Mouse (Mus musculus) CH12F3 (cell line): Measurements from ENCODE around the gene Snrnp25.

Source experiments
- in situ Hi-C: fragments of 300-500 bp; cut with MboI; formaldehyde crosslinking; loops from 2 replicates; pipeline ENCODE4 v1.14.3; 2020; ENCODE audit warnings: low sequenced_read_pairs

Gene Snrnp25

DNA sequence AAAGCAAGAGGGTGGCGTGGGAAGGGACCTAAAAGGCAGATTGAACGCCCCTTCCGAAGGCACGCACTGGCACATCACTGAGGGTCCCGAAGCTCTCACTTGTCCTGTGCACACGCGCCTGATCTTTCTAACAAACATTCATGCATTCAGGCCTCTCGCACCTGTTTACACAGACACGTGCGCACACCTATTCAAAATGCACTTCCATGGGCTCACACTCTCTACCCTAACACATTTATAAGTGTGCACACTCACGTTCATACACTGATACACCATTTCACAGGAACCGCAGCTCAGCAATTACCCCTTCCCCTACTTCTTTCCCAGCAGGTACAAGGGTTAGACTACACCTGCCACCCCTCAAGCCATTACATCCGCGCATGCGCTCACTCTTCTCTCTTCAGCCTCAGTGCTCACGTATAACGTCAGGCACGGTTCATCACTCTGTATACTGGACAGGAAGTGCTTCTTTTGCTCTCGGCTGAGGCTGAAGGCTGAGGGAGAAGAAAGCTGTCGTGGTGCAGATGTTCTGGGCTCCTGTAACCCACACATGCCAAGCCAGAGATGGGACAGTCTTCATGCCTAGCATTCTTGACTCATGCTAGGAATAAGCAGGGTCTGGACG, 17.5 kb downstream of the Snrnp25 start:
- in situ Hi-C loops, result no loop called here

DNA sequence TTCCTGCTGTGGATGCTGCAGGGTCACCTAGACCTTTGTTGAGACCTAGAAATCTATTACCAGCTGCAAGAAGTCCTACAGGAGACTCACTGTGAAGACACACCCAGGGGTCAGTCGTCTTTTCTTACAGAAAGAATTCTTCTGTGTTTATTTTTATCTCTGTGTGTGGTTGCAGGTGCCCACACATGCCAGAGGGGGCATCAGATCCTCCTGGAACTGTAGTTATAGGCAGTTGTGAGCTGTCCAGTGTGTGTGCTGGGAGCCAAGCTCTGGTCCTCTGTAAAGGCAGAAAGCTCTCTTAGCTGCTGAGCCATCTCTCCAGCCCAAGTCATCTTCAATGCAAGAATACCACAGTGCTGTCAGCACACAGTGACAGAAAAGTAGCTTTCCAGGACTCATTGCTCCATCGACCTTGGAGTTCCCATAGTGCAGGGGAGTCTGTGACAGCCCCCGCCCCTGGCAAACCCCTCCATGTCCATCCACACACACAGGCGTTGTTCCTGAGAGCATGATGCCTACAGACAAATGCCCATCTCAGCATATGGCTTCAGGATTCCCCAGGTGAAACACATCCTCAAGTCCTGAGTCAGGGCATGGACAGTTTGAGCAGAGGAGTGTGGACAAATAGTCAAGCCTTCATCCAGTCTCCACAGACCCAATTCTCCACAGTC, 18.2 kb downstream of the Snrnp25 start:
- in situ Hi-C loops, result no loop called here

DNA sequence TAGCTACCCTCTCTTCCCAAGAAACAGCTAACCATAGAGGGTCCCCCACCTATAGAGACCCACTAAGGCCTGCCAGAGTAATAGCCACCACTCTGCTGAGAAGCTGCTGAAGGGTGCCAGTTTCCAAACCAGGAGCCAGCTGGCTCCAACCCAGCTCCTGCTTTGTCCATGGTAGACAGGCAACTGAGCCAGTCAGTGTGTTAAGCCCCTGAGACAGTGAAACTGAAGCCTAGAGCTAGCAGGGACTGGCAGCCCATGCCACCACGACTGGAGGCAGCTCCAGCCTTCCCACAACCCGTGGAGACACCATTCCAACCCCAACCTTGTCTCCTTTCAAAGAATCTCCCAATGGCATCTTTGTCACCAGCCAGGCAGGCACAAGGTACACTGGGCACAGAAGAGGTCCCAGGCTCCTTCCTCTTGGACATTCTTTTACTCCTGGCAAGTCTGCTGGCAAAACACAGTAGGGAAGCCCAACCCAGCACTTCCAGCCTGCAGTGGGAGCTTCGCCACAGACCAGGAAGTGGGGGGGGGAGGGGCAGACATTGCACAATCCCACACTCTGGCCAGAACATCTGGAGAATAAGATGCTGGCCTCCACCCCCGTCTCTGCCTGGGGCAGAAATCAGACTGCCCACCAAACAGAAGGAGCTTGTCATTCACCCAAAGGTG, 19.4 kb downstream of the Snrnp25 start:
- in situ Hi-C loops, result no loop called here

DNA sequence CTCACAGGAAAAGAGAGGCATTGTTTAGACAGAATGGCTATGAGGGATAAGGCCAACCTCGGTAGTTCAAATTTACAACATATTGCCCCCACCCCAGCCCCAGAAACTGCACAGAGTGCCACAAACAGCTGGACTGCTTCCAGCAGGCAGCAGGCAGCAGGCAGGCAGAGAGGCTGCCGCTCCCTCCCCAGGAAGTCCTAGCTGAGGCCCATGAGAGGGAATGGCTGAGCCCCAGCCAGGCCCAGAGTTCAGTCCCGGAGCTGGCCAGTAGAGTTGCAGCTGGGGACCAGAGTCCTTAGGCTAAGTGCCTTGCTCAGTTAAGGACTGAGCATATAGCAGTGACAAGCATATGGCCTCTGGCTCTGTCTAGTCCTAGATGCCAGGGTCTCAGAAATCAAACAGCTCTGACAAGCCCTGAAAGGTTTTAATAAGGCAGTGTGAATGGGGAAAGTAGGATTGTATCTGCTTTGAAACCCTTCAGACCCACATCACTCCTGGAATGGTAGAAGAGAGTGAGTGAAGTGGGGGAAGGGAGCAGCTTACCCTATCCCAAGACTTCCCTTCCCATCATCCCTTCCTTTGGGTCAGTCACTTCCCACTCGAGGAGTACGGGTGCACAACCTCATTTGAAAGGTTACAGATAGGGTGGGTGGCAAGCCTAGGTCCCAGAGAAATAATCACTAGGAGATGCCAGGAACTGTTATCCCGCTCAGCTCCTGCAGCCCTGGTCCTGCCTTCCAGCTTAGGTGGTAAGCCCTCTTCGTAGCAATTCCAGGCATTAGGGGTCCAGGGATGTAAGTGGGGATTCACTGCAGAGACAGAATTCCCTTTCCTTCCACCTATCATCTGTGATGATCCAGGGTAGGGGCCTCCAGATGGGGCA, 20.2 kb downstream of the Snrnp25 start:
- in situ Hi-C loops, result no loop called here

DNA sequence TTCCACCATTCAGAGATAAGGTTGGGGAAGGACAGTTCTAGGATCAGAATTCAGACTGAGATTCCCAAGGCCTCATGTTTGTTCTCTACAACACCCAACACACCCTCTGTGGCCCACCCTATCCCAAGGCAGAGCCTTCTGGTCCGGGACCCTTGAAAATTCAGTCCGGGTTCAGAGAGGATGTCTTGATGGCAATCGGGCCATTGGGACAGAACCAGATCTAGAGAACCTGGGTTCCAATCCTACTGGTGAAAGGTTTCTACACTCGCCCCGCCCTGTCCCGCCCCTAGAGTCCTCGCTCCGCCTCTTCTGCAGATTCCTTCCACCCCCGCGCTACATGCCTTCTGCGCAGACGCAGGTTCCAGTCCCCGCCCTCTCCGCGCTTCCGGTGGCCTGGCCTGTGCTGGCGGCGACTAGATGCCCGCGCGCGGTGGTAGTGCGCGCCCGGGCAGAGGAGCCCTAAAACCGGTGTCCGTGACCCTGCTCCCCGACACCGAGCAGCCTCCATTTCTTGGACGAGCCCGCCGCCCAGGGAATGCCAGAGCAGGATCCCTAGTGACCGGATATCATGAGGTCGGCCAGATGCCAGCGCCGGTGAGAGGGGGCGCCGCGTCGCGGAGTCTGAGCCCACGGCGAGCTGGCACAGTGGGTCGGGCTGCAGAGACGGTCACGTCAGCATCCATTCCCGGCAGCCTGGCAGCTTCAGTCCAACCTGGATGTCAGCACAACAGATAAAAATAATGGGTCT, 21.1 kb downstream of the Snrnp25 start, which contains the start of gene Mpg:
Gene Mpg, plus strand, starts transcription at position 382 of the 748 bp plus-strand sequence.
- in situ Hi-C loops, result no loop called here

DNA sequence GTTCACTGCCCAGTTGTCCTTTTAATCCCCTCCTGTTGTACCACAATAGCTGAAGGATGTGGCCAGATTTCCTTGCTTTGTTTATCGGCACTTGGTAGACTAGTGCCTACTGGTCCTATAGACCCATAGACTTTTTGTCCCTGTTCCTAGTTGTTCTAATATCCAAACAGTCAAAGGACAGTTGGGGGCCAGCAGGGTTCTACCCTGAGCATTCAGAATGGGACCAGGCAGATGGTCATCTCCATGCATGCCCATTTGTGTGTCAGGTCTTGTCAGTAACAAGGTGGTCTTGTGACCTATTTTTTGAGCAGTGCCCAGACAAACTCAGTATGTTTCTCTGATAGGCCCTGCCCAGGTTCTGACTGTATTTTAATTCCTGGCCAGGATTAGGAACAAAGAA, 21.8 kb downstream of the Snrnp25 start:
- in situ Hi-C loops, result no loop called here

DNA sequence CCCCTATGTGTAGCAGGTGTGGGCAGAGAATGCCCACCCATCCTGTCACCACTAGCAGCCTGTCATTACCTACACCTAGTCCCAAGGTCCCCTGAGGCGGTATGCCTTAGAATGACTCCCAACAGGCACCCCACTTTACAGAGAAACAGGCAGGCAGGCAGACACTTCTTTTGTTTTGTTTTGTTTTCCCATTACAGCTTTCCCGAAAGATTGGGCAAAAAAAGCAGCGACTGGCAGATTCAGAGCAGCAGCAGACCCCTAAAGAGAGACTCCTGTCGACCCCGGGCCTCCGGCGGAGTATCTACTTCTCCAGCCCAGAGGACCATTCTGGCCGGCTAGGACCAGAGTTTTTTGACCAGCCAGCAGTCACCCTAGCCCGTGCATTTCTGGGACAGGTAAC, 22.3 kb downstream of the Snrnp25 start:
- in situ Hi-C loops, result no loop called here

DNA sequence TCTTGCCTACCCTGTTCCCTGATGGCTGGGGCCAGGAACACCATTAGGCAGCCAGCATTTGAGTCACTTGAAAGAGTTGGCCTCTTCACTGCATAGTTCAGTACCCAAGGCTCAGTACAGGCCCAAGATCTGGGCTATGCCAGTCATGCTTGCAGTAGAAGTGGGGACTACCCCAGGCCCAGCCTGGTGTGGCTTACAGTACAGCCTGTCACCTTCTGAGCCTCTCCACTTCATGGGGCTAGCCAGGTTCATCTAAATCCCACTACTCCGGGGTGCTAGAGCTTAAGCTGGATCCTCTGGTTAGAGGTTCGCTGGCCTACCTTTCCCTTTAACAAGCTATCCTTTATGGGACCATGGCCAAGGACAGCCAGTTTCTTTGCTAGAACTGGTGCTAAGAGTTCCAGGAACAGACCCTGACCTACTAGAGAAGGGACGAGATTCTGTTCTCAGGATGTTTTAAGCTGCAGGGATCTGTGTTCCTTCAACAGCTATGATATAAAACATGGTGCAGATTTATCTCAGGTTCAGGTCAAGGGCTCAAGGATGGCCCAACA, 23.2 kb downstream of the Snrnp25 start:
- in situ Hi-C loops, result no loop called here

DNA sequence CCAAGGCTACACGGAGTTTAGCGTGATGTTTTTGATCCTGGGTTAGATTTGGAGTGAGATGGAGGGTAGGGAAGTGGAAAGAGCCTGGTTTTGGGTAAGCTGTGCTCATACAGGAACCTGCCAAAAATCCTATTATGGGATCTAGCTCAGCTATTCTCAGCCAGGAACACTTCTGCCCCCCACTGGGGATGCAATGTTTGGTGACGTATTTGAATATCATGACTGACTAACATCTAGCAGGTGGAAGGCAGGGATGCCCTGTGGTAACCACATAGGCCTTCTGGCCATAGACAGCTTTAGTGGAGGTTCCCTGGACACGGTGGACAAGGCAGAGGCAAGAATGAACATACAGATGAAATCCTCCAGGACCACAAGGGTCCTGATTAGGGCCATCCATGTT, 25.0 kb downstream of the Snrnp25 start:
- in situ Hi-C loops, result no loop called here

DNA sequence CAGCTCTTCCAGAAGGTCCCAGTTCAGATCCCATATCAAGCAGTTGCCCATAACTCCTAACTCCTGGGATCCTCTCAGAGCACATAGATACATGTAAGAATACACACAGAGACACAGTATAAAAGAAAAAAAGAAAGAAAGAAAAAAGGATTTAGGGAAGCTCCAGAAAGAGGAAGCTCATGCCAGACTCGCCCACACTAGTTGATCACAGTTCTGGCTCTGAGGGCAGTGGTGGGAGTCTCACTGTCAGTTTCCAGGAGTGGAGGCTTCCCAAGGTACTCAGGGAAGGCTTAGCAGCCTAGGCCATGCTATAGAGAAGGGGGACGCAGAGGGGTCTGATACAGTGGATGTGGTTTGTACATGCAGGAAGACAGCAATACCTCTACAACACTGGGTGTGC, 25.9 kb downstream of the Snrnp25 start:
- in situ Hi-C loops, result no loop called here

DNA sequence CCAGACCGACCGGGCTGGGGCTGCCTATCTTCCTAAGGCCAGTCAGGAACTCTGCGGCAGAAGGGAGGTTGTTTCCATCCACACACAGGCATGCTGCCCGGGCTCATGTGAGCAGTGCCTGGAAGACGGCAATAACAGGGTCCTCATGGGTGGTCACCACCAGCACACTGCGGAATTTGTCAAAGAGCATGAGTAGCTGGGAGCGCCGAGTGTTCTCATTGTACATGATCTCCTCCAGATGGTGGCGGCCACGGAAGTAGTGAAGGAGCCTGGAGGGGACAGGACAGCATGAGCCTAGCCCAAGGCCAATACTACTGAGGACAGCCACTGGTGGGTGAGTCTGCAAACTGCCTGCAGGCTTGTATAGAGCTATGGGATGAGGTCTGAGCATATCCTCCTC, 27.6 kb downstream of the Snrnp25 start:
- in situ Hi-C loops, result no loop called here

DNA sequence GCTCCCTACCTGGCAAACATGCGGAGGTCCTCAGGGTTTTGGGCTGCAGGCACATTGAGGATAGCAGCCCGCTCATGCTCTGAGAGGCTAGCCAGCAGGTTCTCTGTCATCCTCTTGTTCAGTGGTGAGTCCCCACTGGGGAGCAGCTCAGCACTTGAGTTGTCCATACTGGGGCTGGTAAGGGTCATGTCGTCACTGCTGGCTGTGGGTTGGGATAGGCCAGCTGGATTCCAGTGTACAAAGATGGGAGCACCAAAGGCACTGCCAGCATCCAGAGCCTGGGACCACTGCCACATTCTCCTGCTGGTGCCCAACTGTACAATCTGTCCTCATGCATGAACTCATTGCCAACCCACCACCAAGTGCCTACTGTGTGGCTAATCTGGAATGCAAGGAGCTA, 28.7 kb downstream of the Snrnp25 start:
- in situ Hi-C loops, result no loop called here

DNA sequence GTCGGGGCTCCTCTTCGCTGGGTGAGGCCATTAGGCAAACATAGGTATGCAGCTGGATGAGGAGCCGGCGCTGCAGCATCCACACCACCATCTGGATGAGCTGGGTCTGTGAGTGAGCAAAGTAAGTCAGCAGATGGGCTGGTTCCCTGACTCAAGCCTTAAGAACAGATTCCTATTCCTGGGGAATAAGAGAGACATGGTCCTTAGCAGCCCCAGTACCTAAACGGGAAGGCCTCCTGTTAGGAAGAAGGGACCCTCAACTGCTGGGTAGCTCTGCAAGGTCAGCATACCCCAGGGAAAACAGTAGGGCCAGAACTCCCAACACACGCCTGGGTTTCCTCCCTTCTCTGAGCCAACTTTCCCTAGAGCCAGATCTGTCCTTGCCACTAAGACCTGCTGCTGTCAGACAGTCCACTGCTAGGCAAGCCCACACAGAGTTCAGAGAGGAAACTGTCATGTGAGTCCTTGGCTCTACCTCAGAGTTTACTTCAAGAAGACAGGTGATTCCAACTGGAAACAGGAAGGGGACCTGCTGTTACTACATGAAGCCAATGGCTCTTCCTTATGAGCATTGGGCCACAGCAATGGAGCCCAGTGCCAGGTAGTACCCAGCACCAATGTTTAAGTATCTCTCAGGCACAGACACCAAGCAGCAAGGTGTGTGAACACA, 29.7 kb downstream of the Snrnp25 start:
- in situ Hi-C loops, result loop anchor here (5.0 kb wide), 1 partner anchor 53 kb away; no protein-coding TSS in a partner anchor

DNA sequence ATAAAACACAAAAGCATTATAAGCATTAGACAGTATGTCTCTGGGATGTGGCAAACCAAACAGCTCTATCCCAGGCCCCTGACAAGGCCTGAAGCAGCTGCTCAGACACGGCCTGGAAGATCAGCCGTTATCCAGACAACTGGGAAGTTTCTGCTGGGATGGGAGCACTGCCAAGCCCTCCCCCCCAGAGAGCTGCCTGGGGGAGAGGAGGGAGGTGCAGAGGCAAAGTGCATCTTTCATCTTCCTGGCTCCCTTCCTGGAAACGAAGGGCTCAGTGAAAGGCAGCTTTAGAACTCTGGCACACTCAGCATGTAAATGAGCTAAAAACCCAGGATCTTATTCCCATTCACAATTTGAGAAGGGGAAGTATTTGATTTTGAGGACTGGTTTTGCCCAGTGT, 30.4 kb downstream of the Snrnp25 start:
- in situ Hi-C loops, result loop anchor here (5.0 kb wide), 1 partner anchor 53 kb away; no protein-coding TSS in a partner anchor

DNA sequence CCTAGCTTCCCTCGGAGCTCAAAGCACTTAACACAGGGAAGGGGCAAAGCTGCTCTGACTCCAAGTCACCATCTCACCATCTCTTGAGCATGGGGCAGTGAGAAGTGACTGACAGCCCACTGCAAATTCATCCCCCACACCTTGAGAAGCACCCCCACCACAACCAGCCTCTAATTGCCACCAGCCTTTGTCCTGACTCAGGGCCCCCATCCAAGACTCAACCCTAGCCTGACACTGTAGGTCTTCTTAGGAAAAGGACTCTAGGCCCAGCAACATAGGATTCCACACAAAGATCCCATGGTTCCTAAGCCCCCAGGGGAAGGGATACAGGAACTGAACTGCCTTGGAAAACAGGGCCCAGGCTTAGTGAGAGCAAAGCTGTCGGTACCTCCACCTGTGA, 30.9 kb downstream of the Snrnp25 start:
- in situ Hi-C loops, result loop anchor here (5.0 kb wide), 1 partner anchor 54 kb away; no protein-coding TSS in a partner anchor

DNA sequence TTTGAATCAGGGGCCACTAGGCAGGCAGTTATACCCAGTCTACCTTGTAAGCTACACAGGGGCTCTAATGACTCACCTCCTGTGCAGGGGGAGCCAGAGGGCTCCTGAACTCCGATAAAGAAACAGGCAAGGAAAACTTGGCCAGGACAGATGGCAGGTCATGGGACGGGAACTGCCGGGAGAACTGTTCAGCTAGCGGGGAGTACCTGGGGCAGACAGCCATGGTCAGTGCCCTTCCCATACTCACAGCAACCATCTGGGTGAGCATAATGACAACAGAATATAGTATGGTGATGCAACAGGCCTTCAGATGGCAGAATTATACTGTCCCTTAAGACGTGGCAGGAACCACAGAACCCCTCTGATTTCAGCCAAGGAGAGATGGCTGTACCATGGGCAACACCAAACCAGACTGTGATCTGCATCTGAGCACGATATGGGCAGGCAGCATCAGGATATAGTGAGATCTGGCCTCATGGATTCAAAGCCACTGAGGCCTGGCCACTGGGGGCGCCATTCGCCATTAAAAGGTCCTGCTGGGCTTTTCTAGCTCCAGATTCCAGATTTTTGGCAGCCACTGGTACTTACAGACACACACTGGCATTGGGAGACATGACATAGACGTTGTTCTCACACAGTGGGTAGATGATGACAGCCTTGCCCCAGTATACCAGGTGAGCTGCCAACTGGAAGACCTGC, 31.6 kb downstream of the Snrnp25 start:
- in situ Hi-C loops, result loop anchor here (5.0 kb wide), 1 partner anchor 55 kb away; no protein-coding TSS in a partner anchor

DNA sequence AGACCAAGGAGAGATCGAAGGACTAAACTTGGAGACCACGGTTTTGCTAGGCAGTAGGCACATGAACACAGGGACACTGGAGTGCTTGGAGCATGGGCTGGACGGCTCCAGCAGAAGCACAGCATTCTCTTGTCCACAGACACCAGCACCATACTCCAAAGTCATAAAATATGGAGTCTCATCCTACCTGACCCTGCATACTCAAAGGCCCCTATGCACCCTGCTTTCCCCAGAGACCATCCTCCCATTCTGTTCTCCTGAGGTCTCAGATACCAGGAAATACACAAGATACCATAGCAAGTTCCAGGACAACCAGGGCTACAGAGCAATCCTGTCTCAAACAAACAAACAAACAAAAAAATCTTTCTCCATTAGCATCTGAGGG, 32.2 kb downstream of the Snrnp25 start:
- in situ Hi-C loops, result loop anchor here (5.0 kb wide), 1 partner anchor 55 kb away; no protein-coding TSS in a partner anchor

DNA sequence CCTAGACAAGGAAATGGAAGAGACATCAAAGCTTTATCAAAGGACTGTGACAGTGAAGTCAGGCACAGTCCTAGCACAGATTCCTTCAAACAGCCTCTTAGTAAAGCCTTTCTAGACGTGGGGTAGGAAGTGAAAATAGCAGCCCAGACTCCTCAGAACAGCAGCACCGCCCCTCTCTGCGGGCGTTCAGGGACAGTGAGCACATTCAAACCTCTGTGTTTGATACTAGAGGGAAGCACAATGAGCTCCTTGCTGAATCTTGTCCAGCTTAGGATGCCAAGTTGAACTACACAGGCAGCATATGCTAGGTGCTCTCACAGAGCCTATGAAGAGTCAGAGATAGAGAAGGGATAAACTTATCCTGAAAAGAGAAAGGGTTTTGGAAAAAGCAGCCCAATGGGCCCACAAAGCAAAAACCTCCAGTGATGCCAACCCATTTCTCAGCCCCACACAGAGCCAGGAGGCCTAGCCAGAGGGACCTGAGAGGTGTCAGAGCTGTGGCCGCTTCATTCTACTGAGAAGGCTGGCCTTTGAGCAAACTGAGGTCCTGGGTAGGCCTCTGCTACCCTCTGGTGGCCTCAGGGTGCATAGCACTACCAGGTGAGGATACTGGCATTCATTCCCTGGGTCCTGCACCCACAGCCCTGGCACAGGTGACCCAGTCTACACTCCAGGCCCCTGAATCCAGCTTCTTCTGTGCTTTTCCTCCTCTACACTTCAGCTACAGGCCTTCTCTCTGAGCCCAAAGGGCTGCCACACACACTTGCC, 33.1 kb downstream of the Snrnp25 start:
- in situ Hi-C loops, result loop anchor here (5.0 kb wide), 1 partner anchor 56 kb away; no protein-coding TSS in a partner anchor
